Mouse (Mus musculus) retina, adult 2 months (tissue): ENCODE measurements around the gene Pjvk.
A peak's percentile ranks its signal among the peaks of the same experiment; 100 is the strongest.

Experiments
- DNase-seq: peaks from one replicate; pipeline ENCODE4 v3.0.0-alpha.2; 2012; ENCODE audit warnings: low read depth, low spot score

Gene Pjvk

GRCm38 (mm10) chr2:76667200-76667599 is 18.9 kb downstream of the Pjvk start:
- no peak for DNase-seq

GRCm38 (mm10) chr2:76671641-76672040 is 23.4 kb downstream of the Pjvk start:
- no peak for DNase-seq

- DNase-seq, result no peak
Observed at GRCm38 (mm10) chr2:76672134-76672745, 24.0 kb downstream of the Pjvk start.

- DNase-seq, result peak; percentile 82
Observed at GRCm38 (mm10) chr2:76672966-76673392, 24.7 kb downstream of the Pjvk start, which contains the start of gene Fkbp7. Fkbp7 (minus strand) TSS chr2:76673116.

GRCm38 (mm10) chr2:76673472-76674081 is 25.3 kb downstream of the Pjvk start:
- DNase-seq, result no peak

- peak; percentile 68 for DNase-seq
Observed at GRCm38 (mm10) chr2:76674725-76675427, 26.6 kb downstream of the Pjvk start, which contains the start of gene Plekha3. Plekha3 (plus strand) TSS chr2:76675281.

GRCm38 (mm10) chr2:76675451-76675850 is 27.2 kb downstream of the Pjvk start:
- DNase-seq, result no peak

GRCm38 (mm10) chr2:76675949-76676348 is 27.7 kb downstream of the Pjvk start:
- DNase-seq, result no peak

GRCm38 (mm10) chr2:76676401-76677226 is 28.3 kb downstream of the Pjvk start:
- no peak for DNase-seq

- DNase-seq, result no peak
Observed at GRCm38 (mm10) chr2:76682301-76682700, 34.0 kb downstream of the Pjvk start.

GRCm38 (mm10) chr2:76686986-76687385 is 38.7 kb downstream of the Pjvk start:
- no peak for DNase-seq

GRCm38 (mm10) chr2:76687608-76688007 is 39.3 kb downstream of the Pjvk start:
- no peak for DNase-seq

GRCm38 (mm10) chr2:76688162-76688561 is 39.9 kb downstream of the Pjvk start:
- DNase-seq, result no peak

GRCm38 (mm10) chr2:76690436-76691204 is 42.3 kb downstream of the Pjvk start:
- no peak for DNase-seq

GRCm38 (mm10) chr2:76693765-76694164 is 45.5 kb downstream of the Pjvk start:
- no peak for DNase-seq

GRCm38 (mm10) chr2:76695290-76695689 is 47.0 kb downstream of the Pjvk start:
- DNase-seq, result no peak

GRCm38 (mm10) chr2:76702188-76702587 is 53.9 kb downstream of the Pjvk start:
- DNase-seq, result no peak

GRCm38 (mm10) chr2:76702751-76703150 is 54.5 kb downstream of the Pjvk start:
- DNase-seq, result no peak

GRCm38 (mm10) chr2:76705655-76706054 is 57.4 kb downstream of the Pjvk start:
- DNase-seq, result no peak
